ENCODE assay signal across 8 mouse cellular contexts in genomic region chr2:91101124-91101740, GRCm38 (mm10). TPM values are rescaled to one million over a fixed set of nuclear protein-coding genes. Genes with fewer than 3 reads are reported as not detected.
DNase-seq lines count a peak whose midpoint lies in the region; ATAC-seq and TF ChIP-seq lines count a peak whose summit lies in the region.

No protein-coding gene starts in this region.

- H3K4me3 ChIP-seq in cortical plate, adult 2 months (ENCODE audit: insufficient read depth, low read length), result no peak overlapping the region
- peak overlapping the region; percentile 15 for H3K4me3 ChIP-seq in megakaryocyte, embryonic 14.5 days (replicated peaks)

- H3K36me3 ChIP-seq in megakaryocyte, embryonic 14.5 days (replicated peaks; ENCODE audit: low read length), result peaks cover 49% of the 10 kb centered on the region

- H3K4me1 ChIP-seq in cortical plate, adult 2 months (ENCODE audit: control insufficient read depth, insufficient read depth, low read length), result no peaks in the 10 kb centered on the region
- peaks cover 71% of the 10 kb centered on the region for H3K4me1 ChIP-seq in megakaryocyte, embryonic 14.5 days

- H3K9me3 ChIP-seq in megakaryocyte, embryonic 14.5 days, result no peaks in the 10 kb centered on the region

- TF ChIP-seq CTCF in cortical plate, adult 2 months (IDR thresholded peaks at IDR 0.05; ENCODE audit: extremely low read depth, insufficient read depth, low read length), result peak; percentile 91

- peak; percentile 97 for DNase-seq in gastrocnemius, postnatal 10 days
- peak; percentile 95 for DNase-seq in induced T-regulatory cell, adult 2 months (ENCODE audit: low read depth)
- peak; percentile 65 to 70 for DNase-seq in left cerebral cortex, adult 8-10 months (ENCODE audit: low spot score in 2 of 2)
- peak; percentile 84 to 94 for DNase-seq in right cerebral cortex, postnatal 10 days (ENCODE audit: low spot score in 2 of 2)
- DNase-seq in urinary bladder, postnatal 14 days (ENCODE audit: low spot score), result peak; percentile 93

- no peak for TF ChIP-seq POLR2A in cortical plate, adult 2 months (IDR thresholded peaks at IDR 0.05; ENCODE audit: extremely low read depth, insufficient read depth, low read length)

- H3K27ac ChIP-seq in cortical plate, adult 2 months (ENCODE audit: insufficient read depth, low read length), result no peak overlapping the region

- ATAC-seq in activated CD4-positive, CD25-positive, alpha-beta regulatory T cell, adult 4 months, result peak; percentile 93

- H3K27me3 ChIP-seq in megakaryocyte, embryonic 14.5 days (replicated peaks), result no peaks in the 10 kb centered on the region

RNA-seq across cellular contexts. Expression of gene Mybpc3, which starts 16.7 kb away (rescaled TPM):
- not detected for polyA plus RNA-seq in activated CD4-positive, CD25-positive, alpha-beta regulatory T cell, adult 4 months (2017; shearing (Covaris generic))
- 0.89 and 0.98 TPM in 2 replicates for polyA plus RNA-seq in cortical plate, adult 2 months (2012; rRNA removed)
- under 1 TPM; 0.12 to 0.20 TPM for total RNA-seq in gastrocnemius, postnatal 10 days (2021)
- under 1 TPM; 0.33 to 0.91 (median 0.69) TPM for total RNA-seq in left cerebral cortex, adult 8-10 months (2022)
- 0.20 TPM in 1 of 2 replicates, not detected in the other for polyA plus RNA-seq in megakaryocyte, embryonic 14.5 days (2012; ENCODE audit: insufficient read depth, low replicate concordance)

RNA-seq across cellular contexts. Expression of gene Spi1, which starts 19.0 kb away (rescaled TPM):
- polyA plus RNA-seq in activated CD4-positive, CD25-positive, alpha-beta regulatory T cell, adult 4 months (2017; shearing (Covaris generic)), result not detected
- 9.3 and 10.6 TPM in 2 replicates for polyA plus RNA-seq in cortical plate, adult 2 months (2012; rRNA removed)
- 1 to 10 TPM; 3.2 to 6.4 TPM for total RNA-seq in gastrocnemius, postnatal 10 days (2021)
- 1 to 10 TPM; 3.9 to 8.9 (median 6.5) TPM for total RNA-seq in left cerebral cortex, adult 8-10 months (2022)
- polyA plus RNA-seq in megakaryocyte, embryonic 14.5 days (2012; ENCODE audit: insufficient read depth, low replicate concordance), result 24.1 and 123 TPM in 2 replicates

RNA-seq across cellular contexts. Expression of gene Slc39a13, which starts 31.0 kb away (rescaled TPM):
- polyA plus RNA-seq in activated CD4-positive, CD25-positive, alpha-beta regulatory T cell, adult 4 months (2017; shearing (Covaris generic)), result 10 to 100 TPM; 15.6 to 21.8 TPM
- polyA plus RNA-seq in cortical plate, adult 2 months (2012; rRNA removed), result 51.3 and 54.7 TPM in 2 replicates
- total RNA-seq in gastrocnemius, postnatal 10 days (2021), result 10 to 100 TPM; 27.8 to 40.8 TPM
- 10 to 100 TPM; 33.5 to 35.5 (median 34.7) TPM for total RNA-seq in left cerebral cortex, adult 8-10 months (2022)
- 28.0 and 30.3 TPM in 2 replicates for polyA plus RNA-seq in megakaryocyte, embryonic 14.5 days (2012; ENCODE audit: insufficient read depth, low replicate concordance)

RNA-seq across cellular contexts. Expression of gene Psmc3, which starts 47.4 kb away (rescaled TPM):
- polyA plus RNA-seq in activated CD4-positive, CD25-positive, alpha-beta regulatory T cell, adult 4 months (2017; shearing (Covaris generic)), result 100 to 1,000 TPM; 196 to 209 TPM
- 202 and 205 TPM in 2 replicates for polyA plus RNA-seq in cortical plate, adult 2 months (2012; rRNA removed)
- 100 to 1,000 TPM; 336 to 337 TPM for total RNA-seq in gastrocnemius, postnatal 10 days (2021)
- total RNA-seq in left cerebral cortex, adult 8-10 months (2022), result 100 to 1,000 TPM; 188 to 218 (median 202) TPM
- polyA plus RNA-seq in megakaryocyte, embryonic 14.5 days (2012; ENCODE audit: insufficient read depth, low replicate concordance), result 29.3 and 127 TPM in 2 replicates
